Mouse (Mus musculus) embryonic fibroblast, embryonic 13.5 days (primary cell): ENCODE data around the gene Gm9044. TPM values are rescaled to one million over a fixed set of nuclear protein-coding genes. Genes with fewer than 3 reads are reported as not detected.

Experiments used
- polyA plus RNA-seq: library from polyadenylated mRNA; stranded (reverse); fragments of >200 nt; gene quantifications from 2 replicates; pipeline ENCODE4 v1.2.4, GENCODE M21; 2011; ENCODE audit warnings: low read depth; ENCODE audit not compliant: missing spikeins, insufficient read length

Gm9044 gene
- polyA plus RNA-seq, 1 experiment, result not detected

Other genes with a start within 250 kb of the Gm9044 start
- 6.5 and 7.3 TPM in 2 replicates for gene Mdm1, start 190.6 kb downstream of the Gm9044 start, polyA plus RNA-seq
- gene Il22, start 127.5 kb downstream of the Gm9044 start, polyA plus RNA-seq, result not detected in 2 replicates
- gene Gm32717, start 91.6 kb downstream of the Gm9044 start, polyA plus RNA-seq, result not detected in 2 replicates
- not detected in 2 replicates for gene Gm32802, start 73.7 kb downstream of the Gm9044 start, polyA plus RNA-seq
- not detected in 2 replicates for gene Iltifb, start 37.4 kb downstream of the Gm9044 start, polyA plus RNA-seq
- not detected in 2 replicates for gene Gm9040, start 5.4 kb downstream of the Gm9044 start, polyA plus RNA-seq
- not detected in 2 replicates for gene Gm9045, start 5.4 kb upstream of the Gm9044 start, polyA plus RNA-seq
- not detected in 2 replicates for gene Gm9046, start 10.8 kb upstream of the Gm9044 start, polyA plus RNA-seq
- not detected in 2 replicates for gene Gm9048, start 16.3 kb upstream of the Gm9044 start, polyA plus RNA-seq
- gene Gm9049, start 21.7 kb upstream of the Gm9044 start, polyA plus RNA-seq, result not detected in 2 replicates
- not detected in 2 replicates for gene Ifng, start 108.6 kb upstream of the Gm9044 start, polyA plus RNA-seq